Mouse (Mus musculus) left cerebral cortex, postnatal 25 days (tissue): ENCODE data around the gene Slbp. TPM values are rescaled to one million over a fixed set of nuclear protein-coding genes. Genes with fewer than 3 reads are reported as not detected.
A peak's percentile ranks its signal among the peaks of the same experiment; 100 is the strongest.

Experiments used
- DNase-seq, 2 experiments: peaks; one replicate each; pipeline ENCODE4 v3.0.0; 2022; ENCODE audit warnings: low spot score in 2 of 2, mixed read lengths in 1 of 2
- intact Hi-C: fragments of 180-260 bp; cut with DNase I; formaldehyde crosslinking; loops from one replicate; pipeline ENCODE4 v1.15.1; 2025
- total RNA-seq, 2 experiments: library from RNA; stranded (reverse); gene quantifications; 2 replicates each; pipeline ENCODE4 v1.2.3; 2021

Slbp gene
- total RNA-seq, 2 experiments from 2014 or later: 23.3 to 23.6 TPM

GRCm38 (mm10) chr5:33640652-33641051 lies 11.7 kb downstream of the Slbp start:
- DNase-seq: peak; percentile 58 to 69

GRCm38 (mm10) chr5:33638826-33639225 lies 13.5 kb downstream of the Slbp start:
- intact Hi-C loops: no loop called here
- no peak for DNase-seq

More at GRCm38 (mm10) chr5:33640652-33641051, 11.7 kb downstream of the Slbp start:
- intact Hi-C loops: no loop called here

GRCm38 (mm10) chr5:33637606-33638350 lies 14.6 kb downstream of the Slbp start:
- no peak for DNase-seq
- intact Hi-C loops: no loop called here

GRCm38 (mm10) chr5:33635361-33635760 lies 17.0 kb downstream of the Slbp start:
- no peak for DNase-seq
- intact Hi-C loops: no loop called here

- intact Hi-C loops: no loop called here
- DNase-seq: peak in 1 of 2 experiments; percentile 37
Observed at GRCm38 (mm10) chr5:33632526-33632925, 19.8 kb downstream of the Slbp start.

GRCm38 (mm10) chr5:33630615-33631014 lies 21.8 kb downstream of the Slbp start:
- intact Hi-C loops: no loop called here

GRCm38 (mm10) chr5:33630061-33630460 lies 22.3 kb downstream of the Slbp start:
- intact Hi-C loops: no loop called here
- no peak for DNase-seq

More at GRCm38 (mm10) chr5:33630615-33631014, 21.8 kb downstream of the Slbp start:
- DNase-seq: no peak

- intact Hi-C loops: no loop called here
Observed at GRCm38 (mm10) chr5:33629301-33629987, 22.9 kb downstream of the Slbp start, which contains the start of the genes Fam53a and Gm9903. Gene Fam53a (minus strand): TSS chr5:33629635. Gene Gm9903 (plus strand): TSS chr5:33629925.

GRCm38 (mm10) chr5:33628820-33629300 lies 23.5 kb downstream of the Slbp start:
- intact Hi-C loops: no loop called here
- peak in 1 of 2 experiments; percentile 56 for DNase-seq

More at GRCm38 (mm10) chr5:33629301-33629987, 22.9 kb downstream of the Slbp start, which contains the start of the genes Fam53a and Gm9903:
- peak; percentile 99 to 100 for DNase-seq

- no peak for DNase-seq
- intact Hi-C loops: no loop called here
Observed at GRCm38 (mm10) chr5:33627968-33628367, 24.4 kb downstream of the Slbp start.

- intact Hi-C loops: no loop called here
- no peak for DNase-seq
Observed at GRCm38 (mm10) chr5:33623766-33624165, 28.6 kb downstream of the Slbp start.

- peak in 1 of 2 experiments; percentile 26 for DNase-seq
- intact Hi-C loops: no loop called here
Observed at GRCm38 (mm10) chr5:33622671-33623070, 29.7 kb downstream of the Slbp start.

GRCm38 (mm10) chr5:33614391-33614790 lies 38.0 kb downstream of the Slbp start:
- DNase-seq: no peak
- intact Hi-C loops: no loop called here

GRCm38 (mm10) chr5:33611795-33612194 lies 40.6 kb downstream of the Slbp start:
- intact Hi-C loops: no loop called here
- DNase-seq: no peak

GRCm38 (mm10) chr5:33609226-33609625 lies 43.1 kb downstream of the Slbp start:
- intact Hi-C loops: no loop called here
- no peak for DNase-seq

GRCm38 (mm10) chr5:33607434-33607833 lies 44.9 kb downstream of the Slbp start:
- DNase-seq: no peak
- intact Hi-C loops: no loop called here

GRCm38 (mm10) chr5:33606631-33607030 lies 45.7 kb downstream of the Slbp start:
- intact Hi-C loops: no loop called here
- DNase-seq: no peak

GRCm38 (mm10) chr5:33605314-33605713 lies 47.1 kb downstream of the Slbp start:
- intact Hi-C loops: no loop called here
- DNase-seq: no peak

- intact Hi-C loops: no loop called here
Observed at GRCm38 (mm10) chr5:33593620-33594019, 58.8 kb downstream of the Slbp start.

GRCm38 (mm10) chr5:33589221-33589888 lies 63.0 kb downstream of the Slbp start:
- DNase-seq: peak; percentile 71 to 76
- intact Hi-C loops: loop anchor here (2.0 kb wide), 1 partner anchor 47 kb away; no protein-coding TSS in a partner anchor

More at GRCm38 (mm10) chr5:33593620-33594019, 58.8 kb downstream of the Slbp start:
- no peak for DNase-seq
